Mouse (Mus musculus) ZHBTc4 (cell line): ENCODE results near the gene Prss57.

ENCODE experiments used
- DNase-seq: peaks from one replicate; pipeline ENCODE4 v3.0.0-alpha.2; 2011; ENCODE audit warnings: low read depth, low spot score

The Prss57 gene

GRCm38 (mm10) chr10:79756660-79757059 is 34.1 kb downstream of the Prss57 start:
- peak; percentile 62 for DNase-seq

- DNase-seq = peak; percentile 39
These were observed 34.9 kb downstream of the Prss57 start for GRCm38 (mm10) chr10:79755854-79756253.

- peak; percentile 92 for DNase-seq
These were observed 35.8 kb downstream of the Prss57 start, which contains the start of gene Fgf22 for GRCm38 (mm10) chr10:79754856-79755516. Fgf22 (plus strand) TSS chr10:79755076.

GRCm38 (mm10) chr10:79748496-79748895 is 42.3 kb downstream of the Prss57 start:
- DNase-seq = no peak

- no peak for DNase-seq
These were observed 44.0 kb downstream of the Prss57 start for GRCm38 (mm10) chr10:79746774-79747151.

- peak; percentile 99 for DNase-seq
These were observed 44.6 kb downstream of the Prss57 start, which contains the start of gene Polrmt for GRCm38 (mm10) chr10:79745898-79746773. Polrmt (minus strand) TSS chr10:79746581.

GRCm38 (mm10) chr10:79745411-79745810 is 45.4 kb downstream of the Prss57 start:
- no peak for DNase-seq

GRCm38 (mm10) chr10:79743650-79744365 is 47.0 kb downstream of the Prss57 start:
- no peak for DNase-seq

- no peak for DNase-seq
These were observed 47.6 kb downstream of the Prss57 start for GRCm38 (mm10) chr10:79743161-79743560.

GRCm38 (mm10) chr10:79740863-79741262 is 49.9 kb downstream of the Prss57 start:
- DNase-seq = no peak

GRCm38 (mm10) chr10:79739234-79739633 is 51.5 kb downstream of the Prss57 start:
- DNase-seq = peak; percentile 75

- DNase-seq = peak; percentile 26
These were observed 52.5 kb downstream of the Prss57 start for GRCm38 (mm10) chr10:79738259-79738658.

GRCm38 (mm10) chr10:79736706-79737105 is 54.1 kb downstream of the Prss57 start:
- peak; percentile 21 for DNase-seq

GRCm38 (mm10) chr10:79735361-79735760 is 55.4 kb downstream of the Prss57 start:
- DNase-seq = peak; percentile 72

GRCm38 (mm10) chr10:79733847-79734246 is 56.9 kb downstream of the Prss57 start:
- DNase-seq = no peak

GRCm38 (mm10) chr10:79732500-79732899 is 58.3 kb downstream of the Prss57 start:
- DNase-seq = peak; percentile 75
